Mouse (Mus musculus): ENCODE data around the gene Vgf. TPM values are rescaled to one million over a fixed set of nuclear protein-coding genes. Genes with fewer than 3 reads are reported as not detected.

The Vgf gene
- polyA plus RNA-seq, 1 experiment from 2014 or later, result 0.21 TPM

DNA sequence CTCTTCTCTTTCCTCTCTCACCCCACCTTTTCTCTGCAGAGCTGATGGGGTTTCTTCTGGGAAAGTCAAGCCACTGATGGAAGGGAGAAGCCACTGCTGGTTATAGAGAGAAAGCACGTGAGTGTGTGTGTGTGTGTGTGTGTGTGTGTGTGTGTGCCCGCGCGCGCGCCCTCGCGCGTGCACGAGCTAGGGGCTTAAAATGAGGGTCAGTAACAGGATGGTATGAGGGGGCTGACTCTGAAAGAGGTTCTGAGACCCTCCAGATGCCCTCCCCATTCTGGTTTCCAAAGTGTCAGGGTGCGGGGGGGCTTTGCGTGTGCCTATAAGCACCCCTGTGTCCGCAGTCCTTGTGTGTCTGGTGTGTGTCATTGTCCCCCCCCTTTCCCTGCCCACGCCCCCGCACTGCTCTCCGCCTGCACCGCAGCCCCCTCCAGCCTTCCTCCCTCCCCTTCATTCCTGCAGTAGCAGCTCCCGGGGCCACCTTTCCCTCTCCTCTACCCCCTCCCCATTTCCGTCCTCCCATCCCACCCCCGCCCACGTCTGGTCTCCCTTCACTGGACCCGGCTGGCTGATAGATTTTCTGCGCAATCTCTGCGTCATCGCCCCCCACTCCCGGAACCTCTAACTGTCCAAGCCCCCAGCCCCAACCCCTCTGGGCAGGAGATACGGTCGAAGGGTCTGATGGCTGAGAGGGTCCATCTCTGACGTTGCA is 2.5 kb downstream of the Vgf start:
- WGBS, result 2% methylated on average over 25 of the region's 29 CpGs
- Histone ChIP-seq H3K27me3 (ENCODE audit: insufficient read depth, low read length) (peaks cover 66% of the 10 kb centered on the region), H3K27ac (no peak overlapping the region), H3K4me1 (replicated peaks; ENCODE audit: insufficient read depth, low read length) (peaks cover 23% of the 10 kb centered on the region), H3K36me3 (ENCODE audit: insufficient read depth, low read length) (no peaks in the 10 kb centered on the region), H3K4me3 (replicated peaks; ENCODE audit: low read depth, low read length) (no peak overlapping the region), H3K9me3 (replicated peaks; ENCODE audit: low read length) (no peaks in the 10 kb centered on the region), H3K9ac (ENCODE audit: low read depth, low read length) (no peak overlapping the region), H3K4me2 (ENCODE audit: low read length) (peak overlapping the region; percentile 47; the same call in 1 of the 2 replicates)
- TF ChIP-seq CTCF (IDR thresholded peaks at IDR 0.05; ENCODE audit: low read depth), result no peak
- ATAC-seq (replicated peaks; ENCODE audit: low FRiP score, low read depth) (no peak), DNase-seq (ENCODE audit: low spot score) (no peak)

- H3K9me3 ChIP-seq (replicated peaks; ENCODE audit: low read length), result no peaks in the 10 kb centered on the region
- H3K4me1 ChIP-seq (replicated peaks; ENCODE audit: insufficient read depth, low read length), result peaks cover 23% of the 10 kb centered on the region
- no peak overlapping the region for H3K9ac ChIP-seq (ENCODE audit: low read depth, low read length)
- DNase-seq (ENCODE audit: low spot score) (no peak), ATAC-seq (replicated peaks; ENCODE audit: low FRiP score, low read depth) (no peak)
- 2% methylated on average over 8 of the region's 8 CpGs for WGBS
- no peaks in the 10 kb centered on the region for H3K36me3 ChIP-seq (ENCODE audit: insufficient read depth, low read length)
- H3K4me3 ChIP-seq (replicated peaks; ENCODE audit: low read depth, low read length), result peak overlapping the region; percentile 12; the same call in 1 of the 2 replicates
- H3K4me2 ChIP-seq (ENCODE audit: low read length), result peak overlapping the region; percentile 47
- no peak for TF ChIP-seq CTCF (IDR thresholded peaks at IDR 0.05; ENCODE audit: low read depth)
- H3K27ac ChIP-seq, result no peak overlapping the region
- H3K27me3 ChIP-seq (ENCODE audit: insufficient read depth, low read length), result peaks cover 62% of the 10 kb centered on the region
Measured at GRCm38 (mm10) chr5:137029273-137029585, 3.0 kb downstream of the Vgf start.

DNA sequence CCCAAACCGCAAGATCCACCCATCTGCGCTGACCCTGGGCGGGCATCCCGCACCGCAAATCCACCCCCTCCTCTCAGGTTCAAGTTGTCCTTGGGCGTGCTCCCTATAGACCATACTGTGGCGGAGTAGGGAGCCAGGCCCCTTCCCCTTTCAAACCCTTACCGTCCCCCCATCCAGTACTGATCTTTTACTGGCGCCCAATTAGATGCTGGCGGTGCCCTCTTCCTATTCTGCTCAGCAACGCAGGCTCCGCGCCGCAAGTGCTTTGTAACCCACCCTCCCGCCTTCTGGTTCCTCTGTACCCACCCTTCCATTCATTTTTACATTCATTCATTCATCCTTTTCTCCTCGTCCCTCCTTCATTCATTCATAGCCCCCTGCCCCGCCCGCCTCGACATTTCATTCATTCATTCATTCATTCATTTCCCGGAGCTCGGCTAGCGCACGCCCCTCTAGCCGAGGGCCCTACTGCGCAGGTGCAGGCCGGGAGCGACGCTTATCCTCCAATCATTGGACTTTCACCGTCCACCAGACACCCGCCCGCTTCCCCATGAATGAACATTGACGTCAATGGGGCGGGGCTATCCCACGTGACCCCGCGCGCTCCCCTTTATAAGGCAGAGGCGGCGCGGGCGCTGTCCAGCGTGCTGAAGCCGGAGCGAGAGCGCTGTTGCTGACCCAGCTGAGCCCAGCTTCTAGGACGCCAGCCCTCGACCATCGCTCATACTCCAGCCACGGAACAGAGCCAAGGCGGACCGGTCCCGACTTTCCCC is 3.6 kb downstream of the Vgf start:
- H3K4me2 ChIP-seq (ENCODE audit: low read length), result peak overlapping the region; percentile 47
- TF ChIP-seq CTCF (IDR thresholded peaks at IDR 0.05; ENCODE audit: low read depth), result no peak
- H3K36me3 ChIP-seq (ENCODE audit: insufficient read depth, low read length), result no peaks in the 10 kb centered on the region
- DNase-seq (ENCODE audit: low spot score) (peak; percentile 97), ATAC-seq (replicated peaks; ENCODE audit: low FRiP score, low read depth) (peak; percentile 72)
- H3K27ac ChIP-seq, result no peak overlapping the region
- WGBS, result under 1% methylated on average over 52 of the region's 52 CpGs
- H3K9ac ChIP-seq (ENCODE audit: low read depth, low read length), result no peak overlapping the region
- H3K27me3 ChIP-seq (ENCODE audit: insufficient read depth, low read length), result peaks cover 57% of the 10 kb centered on the region
- H3K4me3 ChIP-seq (replicated peaks; ENCODE audit: low read depth, low read length), result peak overlapping the region; percentile 12
- H3K9me3 ChIP-seq (replicated peaks; ENCODE audit: low read length), result no peaks in the 10 kb centered on the region
- peaks cover 23% of the 10 kb centered on the region for H3K4me1 ChIP-seq (replicated peaks; ENCODE audit: insufficient read depth, low read length)

DNA sequence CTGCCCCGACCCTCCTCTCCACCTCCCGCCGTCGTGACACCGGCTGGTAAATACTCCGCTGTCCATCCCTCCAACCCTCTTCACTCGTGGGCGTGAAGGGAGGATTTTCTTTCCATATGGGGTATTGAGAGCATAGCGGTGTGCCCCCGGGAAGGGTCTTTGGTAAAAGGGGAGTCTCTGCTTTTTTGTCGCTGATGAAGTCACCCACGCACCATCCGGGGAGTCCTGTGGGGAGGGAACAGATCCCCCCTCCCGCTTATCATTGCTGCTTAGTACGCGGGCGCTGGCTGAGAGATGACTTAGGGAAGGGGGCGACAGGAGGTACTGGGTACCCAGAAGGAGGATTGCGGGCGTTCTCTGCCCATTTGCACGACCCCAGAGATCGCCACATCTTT is 4.2 kb downstream of the Vgf start:
- H3K4me1 ChIP-seq (replicated peaks; ENCODE audit: insufficient read depth, low read length), result peaks cover 23% of the 10 kb centered on the region
- TF ChIP-seq CTCF (IDR thresholded peaks at IDR 0.05; ENCODE audit: low read depth), result no peak
- 14% methylated on average over 22 of the region's 22 CpGs for WGBS
- no peak for ATAC-seq (replicated peaks; ENCODE audit: low FRiP score, low read depth)
- H3K36me3 ChIP-seq (ENCODE audit: insufficient read depth, low read length), result peaks cover 5% of the 10 kb centered on the region; the same call in 1 of the 2 replicates
- H3K9me3 ChIP-seq (replicated peaks; ENCODE audit: low read length), result no peaks in the 10 kb centered on the region
- H3K4me3 ChIP-seq (replicated peaks; ENCODE audit: low read depth, low read length), result no peak overlapping the region; the same call in 1 of the 2 replicates
- H3K4me2 ChIP-seq (ENCODE audit: low read length), result no peak overlapping the region
- H3K27ac ChIP-seq, result no peak overlapping the region
- peaks cover 57% of the 10 kb centered on the region for H3K27me3 ChIP-seq (ENCODE audit: insufficient read depth, low read length)
- H3K9ac ChIP-seq (ENCODE audit: low read depth, low read length), result no peak overlapping the region
- no peak for DNase-seq (ENCODE audit: low spot score)

DNA sequence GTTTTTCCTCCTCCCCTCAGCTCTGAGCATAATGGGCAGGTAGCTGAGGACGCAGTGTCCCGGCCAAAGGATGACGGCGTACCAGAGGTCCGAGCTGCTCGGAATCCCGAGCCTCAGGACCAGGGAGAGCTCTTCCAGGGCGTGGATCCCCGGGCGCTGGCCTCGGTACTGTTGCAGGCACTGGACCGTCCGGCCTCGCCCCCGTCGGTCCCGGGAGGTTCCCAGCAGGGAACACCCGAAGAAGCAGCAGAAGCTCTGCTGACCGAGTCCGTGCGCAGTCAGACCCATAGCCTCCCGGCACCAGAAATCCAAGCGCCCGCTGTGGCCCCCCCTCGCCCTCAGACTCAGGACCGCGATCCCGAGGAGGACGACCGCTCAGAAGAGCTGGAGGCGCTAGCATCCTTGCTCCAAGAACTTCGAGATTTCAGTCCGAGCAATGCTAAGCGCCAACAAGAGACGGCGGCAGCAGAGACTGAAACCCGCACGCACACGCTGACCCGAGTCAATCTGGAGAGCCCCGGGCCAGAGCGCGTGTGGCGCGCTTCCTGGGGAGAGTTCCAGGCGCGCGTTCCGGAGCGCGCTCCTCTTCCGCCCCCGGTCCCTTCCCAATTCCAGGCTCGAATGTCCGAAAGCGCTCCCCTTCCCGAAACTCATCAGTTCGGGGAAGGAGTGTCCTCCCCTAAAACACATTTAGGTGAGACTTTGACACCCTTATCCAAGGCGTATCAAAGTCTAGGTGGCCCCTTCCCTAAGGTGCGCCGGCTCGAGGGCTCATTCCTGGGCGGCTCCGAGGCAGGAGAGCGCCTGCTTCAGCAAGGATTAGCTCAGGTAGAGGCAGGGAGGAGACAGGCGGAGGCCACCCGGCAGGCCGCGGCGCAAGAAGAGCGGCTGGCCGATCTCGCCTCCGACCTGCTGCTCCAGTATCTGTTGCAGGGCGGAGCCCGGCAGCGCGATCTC is 5.2 kb downstream of the Vgf start:
- Histone ChIP-seq H3K27ac (no peak overlapping the region), H3K4me3 (replicated peaks; ENCODE audit: low read depth, low read length) (peak overlapping the region; percentile 25), H3K4me2 (ENCODE audit: low read length) (peak overlapping the region; percentile 88), H3K4me1 (replicated peaks; ENCODE audit: insufficient read depth, low read length) (peaks cover 23% of the 10 kb centered on the region), H3K9me3 (replicated peaks; ENCODE audit: low read length) (no peaks in the 10 kb centered on the region), H3K9ac (ENCODE audit: low read depth, low read length) (no peak overlapping the region), H3K27me3 (ENCODE audit: insufficient read depth, low read length) (peaks cover 47% of the 10 kb centered on the region), H3K36me3 (ENCODE audit: insufficient read depth, low read length) (peaks cover 5% of the 10 kb centered on the region; the same call in 1 of the 2 replicates)
- DNase-seq (ENCODE audit: low spot score) (peak; percentile 63), ATAC-seq (replicated peaks; ENCODE audit: low FRiP score, low read depth) (no peak)
- no peak for TF ChIP-seq CTCF (IDR thresholded peaks at IDR 0.05; ENCODE audit: low read depth)
- 2% methylated on average over 77 of the region's 78 CpGs for WGBS

DNA sequence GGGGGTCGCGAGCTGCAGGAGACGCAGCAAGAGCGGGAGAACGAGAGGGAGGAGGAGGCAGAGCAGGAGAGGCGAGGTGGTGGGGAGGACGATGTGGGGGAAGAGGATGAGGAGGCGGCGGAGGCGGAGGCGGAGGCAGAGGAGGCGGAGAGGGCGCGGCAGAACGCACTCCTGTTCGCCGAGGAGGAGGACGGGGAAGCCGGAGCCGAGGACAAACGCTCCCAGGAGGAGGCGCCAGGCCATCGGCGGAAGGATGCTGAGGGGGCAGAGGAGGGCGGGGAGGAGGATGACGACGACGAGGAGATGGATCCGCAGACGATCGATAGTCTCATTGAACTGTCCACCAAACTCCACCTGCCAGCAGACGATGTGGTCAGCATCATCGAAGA is 5.8 kb downstream of the Vgf start:
- ATAC-seq (replicated peaks; ENCODE audit: low FRiP score, low read depth) (no peak), DNase-seq (ENCODE audit: low spot score) (no peak)
- Histone ChIP-seq H3K27ac (no peak overlapping the region), H3K4me2 (ENCODE audit: low read length) (peak overlapping the region; percentile 88), H3K27me3 (ENCODE audit: insufficient read depth, low read length) (peaks cover 40% of the 10 kb centered on the region), H3K4me3 (replicated peaks; ENCODE audit: low read depth, low read length) (peak overlapping the region; percentile 25), H3K36me3 (ENCODE audit: insufficient read depth, low read length) (peaks cover 12% of the 10 kb centered on the region; the same call in 1 of the 2 replicates), H3K4me1 (replicated peaks; ENCODE audit: insufficient read depth, low read length) (peaks cover 23% of the 10 kb centered on the region), H3K9me3 (replicated peaks; ENCODE audit: low read length) (no peaks in the 10 kb centered on the region), H3K9ac (ENCODE audit: low read depth, low read length) (no peak overlapping the region)
- no peak for TF ChIP-seq CTCF (IDR thresholded peaks at IDR 0.05; ENCODE audit: low read depth)
- under 1% methylated on average over 25 of the region's 33 CpGs for WGBS

Measured in kidney, postnatal 0 days (tissue).